Mouse (Mus musculus): Measurements from ENCODE around the gene Gm37240. TPM values are rescaled to one million over a fixed set of nuclear protein-coding genes. Genes with fewer than 3 reads are reported as not detected.

The Gm37240 gene
- polyA plus RNA-seq, 1 experiment from 2014 or later = 3.3 TPM

- no peaks in the 10 kb centered on the region for H3K9me3 ChIP-seq (ENCODE audit: control insufficient read depth)
- no peaks in the 10 kb centered on the region for H3K27me3 ChIP-seq (replicated peaks; ENCODE audit: control insufficient read depth, insufficient read depth, low read length)
- H3K4me1 ChIP-seq (replicated peaks; ENCODE audit: control insufficient read depth, insufficient read depth, low read length) = no peaks in the 10 kb centered on the region
- no peak overlapping the region for H3K4me2 ChIP-seq (replicated peaks; ENCODE audit: low read depth)
- 75% methylated on average over 10 of the region's 10 CpGs for WGBS
- no peak overlapping the region for H3K4me3 ChIP-seq (ENCODE audit: low read depth, low read length)
- H3K27ac ChIP-seq (ENCODE audit: low read depth, low read length) = no peak overlapping the region
- ATAC-seq = no peak
- H3K9ac ChIP-seq (ENCODE audit: low read depth, low read length) = no peak overlapping the region
- H3K36me3 ChIP-seq (ENCODE audit: control insufficient read depth, insufficient read depth) = no peaks in the 10 kb centered on the region
- TF ChIP-seq CTCF (IDR thresholded peaks at IDR 0.05; ENCODE audit: low read depth) = no peak
These were observed 225.1 kb downstream of the Gm37240 start for GRCm38 (mm10) chr3:85661926-85662813.

- no peak for ATAC-seq
- 87% methylated on average over 7 of the region's 7 CpGs for WGBS
- H3K4me3 ChIP-seq (ENCODE audit: low read depth, low read length) = no peak overlapping the region
- no peak overlapping the region for H3K27ac ChIP-seq (ENCODE audit: low read depth, low read length)
- no peaks in the 10 kb centered on the region for H3K27me3 ChIP-seq (replicated peaks; ENCODE audit: control insufficient read depth, insufficient read depth, low read length)
- no peaks in the 10 kb centered on the region for H3K4me1 ChIP-seq (replicated peaks; ENCODE audit: control insufficient read depth, insufficient read depth, low read length)
- no peak overlapping the region for H3K4me2 ChIP-seq (replicated peaks; ENCODE audit: low read depth)
- H3K9me3 ChIP-seq (ENCODE audit: control insufficient read depth) = no peaks in the 10 kb centered on the region
- H3K9ac ChIP-seq (ENCODE audit: low read depth, low read length) = no peak overlapping the region
- H3K36me3 ChIP-seq (ENCODE audit: control insufficient read depth, insufficient read depth) = no peaks in the 10 kb centered on the region
- no peak for TF ChIP-seq CTCF (IDR thresholded peaks at IDR 0.05; ENCODE audit: low read depth)
These were observed 227.6 kb downstream of the Gm37240 start for GRCm38 (mm10) chr3:85659681-85660080.

- H3K36me3 ChIP-seq (ENCODE audit: control insufficient read depth, insufficient read depth) = no peaks in the 10 kb centered on the region; the same call in 1 of the 2 replicates
- ATAC-seq = no peak
- WGBS = 94% methylated on average over 3 of the region's 3 CpGs
- H3K4me2 ChIP-seq (replicated peaks; ENCODE audit: low read depth) = no peak overlapping the region
- H3K27ac ChIP-seq (ENCODE audit: low read depth, low read length) = no peak overlapping the region
- no peak overlapping the region for H3K9ac ChIP-seq (ENCODE audit: low read depth, low read length)
- no peak for TF ChIP-seq CTCF (IDR thresholded peaks at IDR 0.05; ENCODE audit: low read depth)
- H3K4me3 ChIP-seq (ENCODE audit: low read depth, low read length) = no peak overlapping the region
- H3K4me1 ChIP-seq (replicated peaks; ENCODE audit: control insufficient read depth, insufficient read depth, low read length) = no peaks in the 10 kb centered on the region
- H3K27me3 ChIP-seq (replicated peaks; ENCODE audit: control insufficient read depth, insufficient read depth, low read length) = no peaks in the 10 kb centered on the region
- H3K9me3 ChIP-seq (ENCODE audit: control insufficient read depth) = no peaks in the 10 kb centered on the region
These were observed 231.8 kb downstream of the Gm37240 start for GRCm38 (mm10) chr3:85655538-85655937.

GRCm38 (mm10) chr3:85652727-85653665, 234.3 kb downstream of the Gm37240 start:
- no peak overlapping the region for H3K27ac ChIP-seq (ENCODE audit: low read depth, low read length)
- H3K9me3 ChIP-seq (ENCODE audit: control insufficient read depth) = no peaks in the 10 kb centered on the region
- H3K4me3 ChIP-seq (ENCODE audit: low read depth, low read length) = no peak overlapping the region
- no peak overlapping the region for H3K9ac ChIP-seq (ENCODE audit: low read depth, low read length)
- ATAC-seq = no peak
- H3K4me2 ChIP-seq (replicated peaks; ENCODE audit: low read depth) = no peak overlapping the region
- no peaks in the 10 kb centered on the region for H3K4me1 ChIP-seq (replicated peaks; ENCODE audit: control insufficient read depth, insufficient read depth, low read length)
- H3K36me3 ChIP-seq (ENCODE audit: control insufficient read depth, insufficient read depth) = no peaks in the 10 kb centered on the region; the same call in 1 of the 2 replicates
- TF ChIP-seq CTCF (IDR thresholded peaks at IDR 0.05; ENCODE audit: low read depth) = no peak
- WGBS = 66% methylated on average over 4 of the region's 4 CpGs
- no peaks in the 10 kb centered on the region for H3K27me3 ChIP-seq (replicated peaks; ENCODE audit: control insufficient read depth, insufficient read depth, low read length)

- Histone ChIP-seq H3K27me3 (replicated peaks; ENCODE audit: control insufficient read depth, insufficient read depth, low read length) (no peaks in the 10 kb centered on the region), H3K4me1 (replicated peaks; ENCODE audit: control insufficient read depth, insufficient read depth, low read length) (no peaks in the 10 kb centered on the region), H3K4me2 (replicated peaks; ENCODE audit: low read depth) (no peak overlapping the region), H3K27ac (ENCODE audit: low read depth, low read length) (no peak overlapping the region), H3K4me3 (ENCODE audit: low read depth, low read length) (no peak overlapping the region), H3K9me3 (ENCODE audit: control insufficient read depth) (no peaks in the 10 kb centered on the region), H3K9ac (ENCODE audit: low read depth, low read length) (no peak overlapping the region), H3K36me3 (ENCODE audit: control insufficient read depth, insufficient read depth) (no peaks in the 10 kb centered on the region; the same call in 1 of the 2 replicates)
- ATAC-seq = no peak
- TF ChIP-seq CTCF (IDR thresholded peaks at IDR 0.05; ENCODE audit: low read depth) = no peak
- 95% methylated on average over 4 of the region's 4 CpGs for WGBS
These were observed 238.1 kb downstream of the Gm37240 start for GRCm38 (mm10) chr3:85649176-85649575.

- no peaks in the 10 kb centered on the region for H3K27me3 ChIP-seq (replicated peaks; ENCODE audit: control insufficient read depth, insufficient read depth, low read length)
- no peak overlapping the region for H3K9ac ChIP-seq (ENCODE audit: low read depth, low read length)
- TF ChIP-seq CTCF (IDR thresholded peaks at IDR 0.05; ENCODE audit: low read depth) = no peak
- no peaks in the 10 kb centered on the region for H3K9me3 ChIP-seq (ENCODE audit: control insufficient read depth)
- ATAC-seq = no peak
- no peak overlapping the region for H3K4me2 ChIP-seq (replicated peaks; ENCODE audit: low read depth)
- H3K36me3 ChIP-seq (ENCODE audit: control insufficient read depth, insufficient read depth) = no peaks in the 10 kb centered on the region; the same call in 1 of the 2 replicates
- no peak overlapping the region for H3K4me3 ChIP-seq (ENCODE audit: low read depth, low read length)
- H3K4me1 ChIP-seq (replicated peaks; ENCODE audit: control insufficient read depth, insufficient read depth, low read length) = no peaks in the 10 kb centered on the region
- 58% methylated on average over 7 of the region's 7 CpGs for WGBS
- no peak overlapping the region for H3K27ac ChIP-seq (ENCODE audit: low read depth, low read length)
These were observed 241.8 kb downstream of the Gm37240 start for GRCm38 (mm10) chr3:85645517-85646004.

Data from intestine, postnatal 0 days (tissue).